Mouse (Mus musculus) cortical plate, adult 2 months (tissue): ENCODE data around the gene Kif5a.

ENCODE experiments used
- CTCF ChIP-seq: fragments of 200-500 bp; IDR thresholded peaks from 2 replicates; pipeline ENCODE4 v1.5.1; 2011; ENCODE audit warnings: mild to moderate bottlenecking, control low read depth, low read length; ENCODE audit not compliant: insufficient read depth; ENCODE audit errors: extremely low read depth
- POLR2A ChIP-seq: fragments of 200-500 bp; IDR thresholded peaks from 2 replicates; pipeline ENCODE4 v1.6.1; 2011; ENCODE audit warnings: mild to moderate bottlenecking, low read length, control low read depth; ENCODE audit not compliant: insufficient read depth; ENCODE audit errors: extremely low read depth

DNA sequence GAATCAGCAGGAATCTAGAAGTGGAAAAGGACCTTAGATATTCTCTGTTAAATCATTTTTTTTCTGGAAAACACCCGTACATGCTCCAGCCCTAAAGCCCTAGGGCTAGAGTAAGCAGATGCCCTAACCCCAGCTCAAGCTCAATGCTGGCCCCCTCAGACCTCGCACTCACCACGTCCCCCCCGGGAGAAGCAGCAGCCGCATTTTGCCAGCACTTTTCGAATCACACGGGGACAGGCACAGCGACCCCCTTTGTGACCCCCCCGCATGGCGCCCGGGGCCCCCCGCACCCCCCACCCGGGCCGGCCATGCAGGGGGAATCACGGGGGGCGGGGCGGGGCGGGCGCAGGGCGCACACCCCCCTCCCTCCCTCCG is 75.1 kb downstream of the Kif5a start:
- TF ChIP-seq CTCF: no peak
- no peak for TF ChIP-seq POLR2A
